Mouse (Mus musculus): ENCODE results near the gene Olfr547. TPM values are rescaled to one million over a fixed set of nuclear protein-coding genes. Genes with fewer than 3 reads are reported as not detected.

The Olfr547 gene
- polyA plus RNA-seq, 1 experiment from 2014 or later: not detected

DNA sequence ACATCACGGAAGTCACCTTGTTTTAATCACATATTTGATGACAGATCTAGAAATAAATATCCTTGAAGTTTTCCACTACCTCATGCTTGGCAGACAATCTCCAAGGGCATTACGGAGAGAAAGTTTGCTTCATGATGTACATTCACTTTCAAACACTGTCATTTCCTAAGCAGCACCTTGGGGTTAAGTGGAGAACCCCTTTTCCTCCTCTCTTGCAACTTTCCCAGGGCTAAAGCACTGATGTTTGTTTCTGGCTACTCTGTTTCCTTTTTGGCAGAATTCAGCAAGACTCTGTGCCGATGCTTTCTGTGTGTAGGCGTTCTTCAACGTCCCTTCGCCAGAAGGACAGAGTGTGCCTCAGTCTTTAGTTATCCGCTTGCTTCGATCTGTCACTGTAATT, 36.6 kb downstream of the Olfr547 start, which contains the start of gene Olfr550:
Olfr550 (plus strand) TSS at position 301 of the 400 bp plus-strand sequence.
- WGBS: 87% methylated on average over 8 of the region's 8 CpGs
- ATAC-seq (ENCODE audit: insufficient number of reproducible peaks, low FRiP score, low TSS enrichment, low read depth): no peak
- no peaks in the 10 kb centered on the region for H3K9me3 ChIP-seq (replicated peaks)
- no peaks in the 10 kb centered on the region for H3K4me1 ChIP-seq
- H3K9ac ChIP-seq: no peak within 1 kb of the TSS
- no peaks in the 10 kb centered on the region for H3K36me3 ChIP-seq
- no peak within 1 kb of the TSS for H3K27ac ChIP-seq (replicated peaks)
- no peak within 1 kb of the TSS for H3K4me3 ChIP-seq (replicated peaks)
- no peak within 1 kb of the TSS for H3K4me2 ChIP-seq (replicated peaks)
- no peaks in the 10 kb centered on the region for H3K27me3 ChIP-seq

- Histone ChIP-seq H3K27ac (replicated peaks) (no peak overlapping the region), H3K27me3 (no peaks in the 10 kb centered on the region), H3K4me2 (replicated peaks) (no peak overlapping the region), H3K4me1 (no peaks in the 10 kb centered on the region), H3K4me3 (replicated peaks) (no peak overlapping the region), H3K9me3 (replicated peaks) (no peaks in the 10 kb centered on the region), H3K36me3 (no peaks in the 10 kb centered on the region), H3K9ac (no peak overlapping the region)
- no peak for ATAC-seq (ENCODE audit: insufficient number of reproducible peaks, low FRiP score, low TSS enrichment, low read depth)
- WGBS: 63% methylated on average over 3 of the region's 3 CpGs
Observed at GRCm38 (mm10) chr7:102573174-102573830, 38.8 kb downstream of the Olfr547 start.

DNA sequence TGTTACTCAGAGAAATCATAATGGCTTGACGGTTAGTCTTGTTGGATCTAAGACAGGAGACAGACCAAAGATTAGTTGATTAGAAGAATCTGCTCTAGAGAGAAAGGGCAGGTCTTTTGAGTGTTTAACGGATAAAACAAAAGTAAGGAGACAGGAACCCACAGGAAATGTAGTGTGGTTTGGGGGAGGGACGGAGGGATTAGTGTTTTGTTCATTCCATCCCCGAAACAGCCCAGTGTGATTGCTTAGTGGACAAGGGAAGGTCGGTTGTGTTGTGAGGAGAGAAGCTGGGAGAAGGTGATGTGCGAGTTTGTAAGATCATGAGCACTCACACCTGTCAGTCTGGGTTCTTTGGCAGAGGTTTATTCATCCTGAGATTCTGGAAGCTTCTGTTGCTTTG, 41.4 kb downstream of the Olfr547 start:
- H3K4me1 ChIP-seq: no peaks in the 10 kb centered on the region
- no peak for ATAC-seq (ENCODE audit: insufficient number of reproducible peaks, low FRiP score, low TSS enrichment, low read depth)
- H3K4me3 ChIP-seq (replicated peaks): no peak overlapping the region
- no peak overlapping the region for H3K27ac ChIP-seq (replicated peaks)
- H3K9me3 ChIP-seq (replicated peaks): no peaks in the 10 kb centered on the region
- H3K27me3 ChIP-seq: no peaks in the 10 kb centered on the region
- no peak overlapping the region for H3K4me2 ChIP-seq (replicated peaks)
- H3K9ac ChIP-seq: no peak overlapping the region
- no peaks in the 10 kb centered on the region for H3K36me3 ChIP-seq
- WGBS: 64% methylated on average over 6 of the region's 6 CpGs

Other genes starting within 250 kb of the Olfr547 start
- gene Rrm1, start 93.1 kb upstream of the Olfr547 start, polyA plus RNA-seq (2015; fragmentation: Nextera tagmentation; extraction: Ambion mirVana): 119 and 125 TPM in 2 replicates
- 0.51 and 0.68 TPM in 2 replicates for gene Olfr543, start 53.1 kb upstream of the Olfr547 start, polyA plus RNA-seq (2015; fragmentation: Nextera tagmentation; extraction: Ambion mirVana)
- 0.68 and 0.71 TPM in 2 replicates for gene Olfr544, start 46.4 kb upstream of the Olfr547 start, polyA plus RNA-seq (2015; fragmentation: Nextera tagmentation; extraction: Ambion mirVana)
- gene Olfr545, start 35.2 kb upstream of the Olfr547 start, polyA plus RNA-seq (2015; fragmentation: Nextera tagmentation; extraction: Ambion mirVana): 0.13 TPM in 1 of 2 replicates, not detected in the other
- gene Olfr548-ps1, start 6.1 kb downstream of the Olfr547 start, polyA plus RNA-seq (2015; fragmentation: Nextera tagmentation; extraction: Ambion mirVana): 0.11 and 0.12 TPM in 2 replicates
- gene Olfr549, start 15.1 kb downstream of the Olfr547 start, polyA plus RNA-seq (2015; fragmentation: Nextera tagmentation; extraction: Ambion mirVana): 0.08 and 0.16 TPM in 2 replicates
- 0.54 and 0.81 TPM in 2 replicates for gene Trim21, start 30.7 kb downstream of the Olfr547 start, polyA plus RNA-seq (2015; fragmentation: Nextera tagmentation; extraction: Ambion mirVana)
- 0.20 and 0.68 TPM in 2 replicates for gene Olfr550, start 36.7 kb downstream of the Olfr547 start, polyA plus RNA-seq (2015; fragmentation: Nextera tagmentation; extraction: Ambion mirVana)
- 0.07 TPM in 1 of 2 replicates, not detected in the other for gene Olfr551, start 57.1 kb downstream of the Olfr547 start, polyA plus RNA-seq (2015; fragmentation: Nextera tagmentation; extraction: Ambion mirVana)
- gene Olfr552, start 63.0 kb downstream of the Olfr547 start, polyA plus RNA-seq (2015; fragmentation: Nextera tagmentation; extraction: Ambion mirVana): 0.12 and 0.15 TPM in 2 replicates
- gene Olfr553, start 83.5 kb downstream of the Olfr547 start, polyA plus RNA-seq (2015; fragmentation: Nextera tagmentation; extraction: Ambion mirVana): 0.14 and 0.21 TPM in 2 replicates
- 0.17 TPM in 1 of 2 replicates, not detected in the other for gene Olfr554, start 103.7 kb downstream of the Olfr547 start, polyA plus RNA-seq (2015; fragmentation: Nextera tagmentation; extraction: Ambion mirVana)
- gene Olfr555, start 124.1 kb downstream of the Olfr547 start, polyA plus RNA-seq (2015; fragmentation: Nextera tagmentation; extraction: Ambion mirVana): not detected in 2 replicates
- gene Olfr556, start 130.2 kb downstream of the Olfr547 start, polyA plus RNA-seq (2015; fragmentation: Nextera tagmentation; extraction: Ambion mirVana): not detected in 2 replicates
- 14.9 and 17.4 TPM in 2 replicates for gene Trim68, start 152.6 kb downstream of the Olfr547 start, polyA plus RNA-seq (2015; fragmentation: Nextera tagmentation; extraction: Ambion mirVana)
- gene Olfr557, start 161.2 kb downstream of the Olfr547 start, polyA plus RNA-seq (2015; fragmentation: Nextera tagmentation; extraction: Ambion mirVana): 0.09 and 0.16 TPM in 2 replicates
- gene Olfr558, start 167.5 kb downstream of the Olfr547 start, polyA plus RNA-seq (2015; fragmentation: Nextera tagmentation; extraction: Ambion mirVana): 0.62 and 0.71 TPM in 2 replicates
- gene Olfr33, start 184.3 kb downstream of the Olfr547 start, polyA plus RNA-seq (2015; fragmentation: Nextera tagmentation; extraction: Ambion mirVana): 0.11 and 0.41 TPM in 2 replicates
- not detected in 2 replicates for gene Olfr559, start 192.7 kb downstream of the Olfr547 start, polyA plus RNA-seq (2015; fragmentation: Nextera tagmentation; extraction: Ambion mirVana)
- 0.08 TPM in 1 of 2 replicates, not detected in the other for gene Olfr560, start 224.6 kb downstream of the Olfr547 start, polyA plus RNA-seq (2015; fragmentation: Nextera tagmentation; extraction: Ambion mirVana)
- 0.18 and 0.35 TPM in 2 replicates for gene Olfr78, start 224.7 kb downstream of the Olfr547 start, polyA plus RNA-seq (2015; fragmentation: Nextera tagmentation; extraction: Ambion mirVana)
- gene Olfr561, start 236.5 kb downstream of the Olfr547 start, polyA plus RNA-seq (2015; fragmentation: Nextera tagmentation; extraction: Ambion mirVana): 0.09 and 0.25 TPM in 2 replicates